Mouse (Mus musculus): ENCODE data around the gene Sfpq.

GRCm38 (mm10) chr4:127039871-127040483 lies 18.9 kb downstream of the Sfpq start:
- TF ChIP-seq GATA1 (IDR thresholded peaks at IDR 0.05; ENCODE audit: low read length) (no peak), TAL1 (IDR thresholded peaks at IDR 0.05; ENCODE audit: low read length) (no peak)
